Mouse (Mus musculus) ES-E14 (cell line): ENCODE data around the gene Ncapd3. TPM values are rescaled to one million over a fixed set of nuclear protein-coding genes. Genes with fewer than 3 reads are reported as not detected.

Experiments used
- DNase-seq: peaks from one replicate; pipeline ENCODE4 v3.0.0-alpha.2; 2013; ENCODE audit warnings: low read depth, low spot score
- H3K27ac ChIP-seq: 2 replicates; pipeline ENCODE4 v1.5.1; 2012; ENCODE audit warnings: low read depth, mild to moderate bottlenecking, low read length, moderate library complexity, mixed read lengths; ENCODE audit not compliant: poor library complexity, insufficient read depth, severe bottlenecking
- H3K36me3 ChIP-seq: 2 replicates; pipeline ENCODE4 v1.6.1; 2012; ENCODE audit warnings: mild to moderate bottlenecking, low read length, moderate library complexity, mixed read lengths; ENCODE audit not compliant: control insufficient read depth, poor library complexity, insufficient read depth, severe bottlenecking
- H3K4me1 ChIP-seq, 2 experiments: fragments of 150-350 bp in 1 of 2; sonication (generic) in 1 of 2; 2 replicates each; pipeline ENCODE4 v1.6.1; 2012; ENCODE audit warnings: low read length in 2 of 2, mild to moderate bottlenecking in 1 of 2, mixed read lengths in 1 of 2; ENCODE audit not compliant: control insufficient read depth in 2 of 2, insufficient read depth in 2 of 2, poor library complexity in 1 of 2
- H3K4me3 ChIP-seq, 2 experiments: fragments of 150-350 bp in 1 of 2; sonication (generic) in 1 of 2; 2 replicates each; pipeline ENCODE4 v1.5.1; 2012; ENCODE audit warnings: low read length in 2 of 2, low read depth in 1 of 2, mild to moderate bottlenecking in 1 of 2, mixed read lengths in 1 of 2; ENCODE audit not compliant: insufficient read depth in 1 of 2, poor library complexity in 1 of 2, severe bottlenecking in 1 of 2
- H3K9ac ChIP-seq: 2 replicates; pipeline ENCODE4 v1.6.1; 2012; ENCODE audit warnings: low read depth, mild to moderate bottlenecking, low read length, mixed read lengths; ENCODE audit not compliant: poor library complexity, insufficient read depth, severe bottlenecking
- H3K9me3 ChIP-seq: fragments of 150-350 bp; sonication (generic); 2 replicates; pipeline ENCODE4 v1.6.1; 2012; ENCODE audit warnings: low read depth, mild to moderate bottlenecking, low read length; ENCODE audit not compliant: control insufficient read depth, insufficient read depth
- CHD2 ChIP-seq: IDR thresholded peaks from 2 replicates; pipeline ENCODE4 v1.6.1; 2014; ENCODE audit warnings: mild to moderate bottlenecking, low read depth, low read length, inconsistent platforms
- HCFC1 ChIP-seq: IDR thresholded peaks from 2 replicates; pipeline ENCODE4 v1.6.1; 2012; ENCODE audit warnings: low read length, inconsistent platforms, borderline replicate concordance; ENCODE audit not compliant: insufficient read depth
- MAFK ChIP-seq: IDR thresholded peaks from 2 replicates; pipeline ENCODE4 v1.6.1; 2014; ENCODE audit warnings: mild to moderate bottlenecking, low read depth, low read length, inconsistent platforms; ENCODE audit not compliant: insufficient read depth
- ZC3H11A ChIP-seq: IDR thresholded peaks from 2 replicates; pipeline ENCODE4 v1.6.1; 2012; ENCODE audit warnings: low read depth, mild to moderate bottlenecking, inconsistent platforms, low read length, borderline replicate concordance
- ZNF384 ChIP-seq: IDR thresholded peaks from 2 replicates; pipeline ENCODE4 v1.6.1; 2012; ENCODE audit warnings: low read depth, low read length, inconsistent platforms
- in situ Hi-C, 2 experiments: fragments of 600-800 bp; cut with MboI; formaldehyde crosslinking; loops; one replicate each; pipeline ENCODE4 v1.15.1; 2025; ENCODE audit warnings: low sequenced_read_pairs in 2 of 2, inconsistent platforms in 1 of 2; ENCODE audit not compliant: unreplicated experiment in 2 of 2
- total RNA-seq: library from RNA; depleted of rRNA; stranded (reverse); fragments of 300-350 nt; gene quantifications from 2 replicates; pipeline ENCODE4 v1.2.3, GENCODE M21; 2012

Gene Ncapd3
- total RNA-seq, 1 experiment: 41.5 TPM

GRCm38 (mm10) chr9:27086256-27086655 lies 56.3 kb downstream of the Ncapd3 start:
- Histone ChIP-seq H3K36me3 (peaks cover 50% of the 10 kb centered on the region), H3K9ac (no peak overlapping the region), H3K27ac (no peak overlapping the region), H3K9me3 (no peaks in the 10 kb centered on the region), H3K4me1 (no peaks in the 10 kb centered on the region), H3K4me3 (no peak overlapping the region)
- DNase-seq: no peak
- in situ Hi-C loops: no loop called here
- TF ChIP-seq CHD2 (no peak), HCFC1 (no peak), MAFK (no peak)

- TF ChIP-seq ZC3H11A: no peak
- no peak for TF ChIP-seq MAFK
- TF ChIP-seq ZNF384: no peak
- no peak for TF ChIP-seq CHD2
- no peak for TF ChIP-seq HCFC1
- no peak for DNase-seq
- H3K36me3 ChIP-seq: peaks cover 53% of the 10 kb centered on the region
These were observed 57.4 kb downstream of the Ncapd3 start for GRCm38 (mm10) chr9:27087402-27087801.

DNA sequence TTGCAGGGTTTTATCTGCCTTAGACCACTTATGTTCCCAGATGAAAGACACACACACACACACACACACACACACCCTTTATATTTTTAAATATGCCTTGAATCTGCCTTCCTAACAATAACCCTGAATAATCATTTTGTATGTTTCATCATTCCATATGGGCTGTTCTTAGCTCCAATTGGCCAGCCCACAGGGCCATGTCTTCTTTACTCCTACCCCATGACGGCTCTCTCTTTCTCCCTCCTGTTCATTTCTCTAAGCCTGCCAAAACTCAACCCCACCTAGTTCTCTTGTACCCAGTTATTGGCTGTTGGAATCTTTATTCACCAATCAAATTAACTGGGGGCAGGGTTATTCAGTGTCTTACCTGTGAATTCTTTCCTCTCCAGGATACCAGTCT lies 60.2 kb downstream of the Ncapd3 start:
- in situ Hi-C loops: no loop called here
- no peak for DNase-seq
- no peaks in the 10 kb centered on the region for H3K9me3 ChIP-seq
- no peak overlapping the region for H3K9ac ChIP-seq
- H3K4me3 ChIP-seq: no peak overlapping the region
- TF ChIP-seq ZC3H11A (no peak), CHD2 (no peak), HCFC1 (no peak)
- no peak overlapping the region for H3K27ac ChIP-seq
- H3K36me3 ChIP-seq: peaks cover 53% of the 10 kb centered on the region
- no peaks in the 10 kb centered on the region for H3K4me1 ChIP-seq

More at GRCm38 (mm10) chr9:27087402-27087801, 57.4 kb downstream of the Ncapd3 start:
- in situ Hi-C loops: no loop called here
- H3K9me3 ChIP-seq: no peaks in the 10 kb centered on the region
- H3K27ac ChIP-seq: no peak overlapping the region
- no peaks in the 10 kb centered on the region for H3K4me1 ChIP-seq
- H3K4me3 ChIP-seq: no peak overlapping the region
- no peak overlapping the region for H3K9ac ChIP-seq

GRCm38 (mm10) chr9:27090801-27091775 lies 61.1 kb downstream of the Ncapd3 start:
- Histone ChIP-seq H3K27ac (no peak overlapping the region), H3K9ac (no peak overlapping the region), H3K9me3 (no peaks in the 10 kb centered on the region), H3K4me1 (no peaks in the 10 kb centered on the region), H3K4me3 (no peak overlapping the region), H3K36me3 (peaks cover 59% of the 10 kb centered on the region)
- in situ Hi-C loops: no loop called here
- TF ChIP-seq MAFK (no peak), ZNF384 (no peak), ZC3H11A (no peak), CHD2 (no peak), HCFC1 (no peak)
- DNase-seq: no peak
